Mouse (Mus musculus): ENCODE measurements around the gene E2f4.

E2f4 gene

GRCm38 (mm10) chr8:105347428-105348221 is 50.2 kb downstream of the E2f4 start, which contains the start of gene Fhod1:
TSS of gene Fhod1 (minus strand) at chr8:105347953.
- peak; percentile 97 for DNase-seq (ENCODE audit: low read depth)

GRCm38 (mm10) chr8:105348450-105349095 is 51.1 kb downstream of the E2f4 start, which contains the start of gene Slc9a5:
TSS of gene Slc9a5 (plus strand) at chr8:105348843.
- DNase-seq (ENCODE audit: low read depth), result peak; percentile 68

GRCm38 (mm10) chr8:105349096-105349771 is 51.8 kb downstream of the E2f4 start:
- DNase-seq (ENCODE audit: low read depth), result no peak

- no peak for DNase-seq (ENCODE audit: low read depth)
Observed at GRCm38 (mm10) chr8:105350186-105350585, 52.7 kb downstream of the E2f4 start.

- no peak for DNase-seq (ENCODE audit: low read depth)
Observed at GRCm38 (mm10) chr8:105353583-105354135, 56.2 kb downstream of the E2f4 start.

GRCm38 (mm10) chr8:105354549-105354948 is 57.1 kb downstream of the E2f4 start:
- DNase-seq (ENCODE audit: low read depth), result no peak
